Mouse (Mus musculus): ENCODE results near the gene Pou2f2.

DNA sequence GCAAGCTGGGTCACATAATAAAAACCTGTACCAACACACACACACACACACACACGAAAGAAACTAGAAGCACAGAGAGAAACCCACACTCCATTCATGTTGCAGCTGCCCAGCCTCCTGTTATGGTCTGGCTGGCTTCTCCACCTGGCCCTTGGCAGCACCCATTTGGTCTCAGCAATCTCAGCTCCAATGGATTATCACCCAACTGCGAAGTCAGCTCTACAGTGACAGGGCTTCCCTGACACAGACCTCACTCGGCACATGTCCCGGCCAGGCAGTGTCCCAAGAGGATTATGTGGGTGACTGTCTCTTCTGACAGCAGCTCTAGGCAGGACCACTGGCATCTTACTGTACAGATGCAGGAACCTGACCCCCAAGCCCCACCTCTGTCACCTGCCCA lies 31.0 kb upstream of the Pou2f2 start:
- TF ChIP-seq CTCF (IDR thresholded peaks at IDR 0.05; ENCODE audit: insufficient read depth, low read length) (no peak), POLR2A (IDR thresholded peaks at IDR 0.05; ENCODE audit: borderline replicate concordance, extremely low read depth, low read depth, low read length) (no peak)

All from lung, adult 2 months (tissue).